Mouse (Mus musculus) spleen, postnatal 4 days (tissue): ENCODE measurements around the gene Prpf4b.
"Not testable (repeated sequence)": the region's sequence is repeated elsewhere in the genome, so short reads cannot be mapped to it uniquely, and the experiment has no call there.

Source experiments
- DNase-seq, 2 experiments: peaks; one replicate each; pipeline ENCODE4 v3.0.0; 2022; ENCODE audit warnings: low spot score in 2 of 2

Gene Prpf4b

DNA sequence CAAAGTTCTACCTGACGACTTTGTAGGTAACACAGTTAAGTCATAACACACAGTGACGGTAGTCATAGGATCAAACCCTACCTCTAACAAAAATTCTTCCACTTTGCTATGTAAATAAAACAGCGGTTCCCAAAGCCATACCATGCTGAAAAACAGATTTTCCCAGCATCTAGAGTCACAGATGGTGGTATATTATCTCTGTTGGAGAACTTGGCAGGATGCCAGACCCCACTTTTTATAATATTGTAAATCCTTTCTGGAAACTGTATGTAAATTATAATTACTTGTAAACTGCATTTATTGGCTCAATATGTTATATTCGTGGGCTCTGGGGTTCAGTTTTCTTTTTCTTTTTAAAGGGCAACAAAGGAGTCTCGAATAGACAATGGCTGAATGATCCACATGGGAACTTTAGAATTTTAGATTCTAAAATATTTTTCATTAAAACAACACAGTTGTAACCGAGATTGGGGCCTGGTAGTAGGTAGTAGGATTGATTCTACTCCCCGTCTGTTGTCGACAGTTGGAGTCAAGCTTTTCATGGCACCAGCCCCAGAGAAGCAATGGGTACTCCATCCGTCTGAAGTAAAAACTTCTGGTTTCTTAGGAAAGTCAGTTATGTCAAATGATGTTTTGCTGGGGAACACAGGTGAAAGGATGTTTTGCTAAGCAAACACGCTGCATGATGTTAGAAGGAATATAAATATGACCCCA is 60.0 kb downstream of the Prpf4b start:
- DNase-seq = no peak

- no peak for DNase-seq
Observed at GRCm38 (mm10) chr13:34942370-34942769, 67.3 kb downstream of the Prpf4b start.

DNA sequence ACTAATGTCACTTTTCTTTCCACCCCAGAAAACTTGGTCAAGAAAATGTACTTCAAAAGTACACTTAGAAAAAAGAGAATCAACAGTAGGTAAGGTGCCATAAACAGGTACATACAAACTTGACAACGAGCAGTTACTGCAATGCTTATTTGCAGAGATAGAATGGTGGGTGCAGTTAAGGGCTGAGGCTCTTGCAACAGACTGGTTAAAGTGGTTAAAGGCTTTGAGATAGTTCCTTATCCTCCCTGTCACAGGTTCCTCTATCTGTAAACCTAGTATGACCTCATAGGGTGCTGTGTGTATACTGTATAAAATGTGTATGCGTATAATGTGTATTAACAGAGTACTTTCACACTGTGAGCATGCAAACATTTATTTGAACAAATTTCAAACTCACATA is 76.3 kb downstream of the Prpf4b start:
- not testable (repeated sequence) for DNase-seq
